In the genomic region with DNA sequence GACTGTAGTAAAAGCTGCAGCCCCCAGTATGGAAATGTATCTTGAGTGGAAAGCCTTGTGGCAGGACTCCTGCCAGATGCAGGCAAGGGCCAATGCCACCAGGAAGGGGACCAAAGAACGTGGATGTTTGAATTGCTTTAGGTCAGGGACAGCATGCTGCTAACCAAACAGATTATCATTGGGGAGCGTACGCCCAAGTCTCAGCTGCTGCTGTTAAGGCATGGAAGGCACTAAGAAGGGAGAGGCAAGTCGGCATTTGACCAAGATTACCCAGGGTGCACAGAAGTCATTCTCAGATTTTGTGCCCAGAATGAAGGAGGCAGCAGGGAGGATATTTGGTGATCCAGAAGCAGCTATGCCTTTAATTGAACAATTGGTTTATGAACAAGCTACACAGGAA, we compare ENCODE assay signal across 16 mouse cellular contexts. TPM values are rescaled to one million over a fixed set of nuclear protein-coding genes. Genes with fewer than 3 reads are reported as not detected.
"Had no signal": no experiment of that assay in that cellular context is flagged by ENCODE, and none has a peak within 500 bp of the region (broad histone marks: within the 10 kb centered on the region; RNA-seq: fewer than 3 reads in every experiment).

No protein-coding gene starts in this region.

RNA-seq across cellular contexts. Expression of a gene that starts 35.4 kb away (rescaled TPM):
- total RNA-seq: heart, adult 8-10 months; heart, postnatal 10 days; heart, postnatal 14 days; heart, postnatal 25 days; heart, postnatal 36 days; layer of hippocampus, adult 2 months had no signal
- polyA plus RNA-seq: heart, embryonic 12.5 days; heart, embryonic 13.5 days; heart, embryonic 14.5 days; heart, embryonic 15.5 days; heart, postnatal 0 days; hindbrain, embryonic 10.5 days; hindbrain, embryonic 11.5 days; hindbrain, embryonic 12.5 days; kidney, adult 2 months; large intestine, adult 2 months had no signal
